ENCODE assay signal across 18 mouse cellular contexts in the genomic region with DNA sequence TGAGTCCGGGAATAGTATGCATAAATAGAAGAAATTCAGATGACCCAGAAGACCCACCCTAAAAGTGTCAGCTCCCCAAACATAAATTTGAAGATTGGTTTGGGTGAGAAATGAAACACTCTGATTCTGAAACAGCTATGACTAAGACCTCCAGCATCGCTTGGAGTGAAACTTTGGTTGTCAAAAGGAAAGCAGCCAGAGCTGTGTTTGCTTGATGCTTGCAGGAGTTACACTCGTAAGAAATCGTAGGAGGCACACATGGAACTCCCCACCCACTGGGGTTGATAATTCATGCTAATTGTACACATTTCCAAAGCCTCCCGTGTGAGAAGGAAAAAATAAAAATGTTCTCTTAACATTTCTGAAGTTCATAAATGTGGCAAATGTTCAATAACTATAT.
DNase-seq lines count a peak whose midpoint lies in the region; ATAC-seq lines count a peak whose summit lies in the region.
"Had no signal": no experiment of that assay in that cellular context is flagged by ENCODE, and none has a peak within 500 bp of the region (broad histone marks: within the 10 kb centered on the region; RNA-seq: fewer than 3 reads in every experiment).

No protein-coding gene starts in this region.

- ATAC-seq in granulocyte monocyte progenitor cell, adult 5-6 weeks (replicated peaks; ENCODE audit: poor library complexity, severe bottlenecking), result no peak
- ATAC-seq: CD4-positive, CD25-positive, alpha-beta regulatory T cell, adult 4 months; forebrain, embryonic 14.5 days; hindbrain, embryonic 16.5 days; intestine, postnatal 0 days; liver, postnatal 0 days had no signal

- intact Hi-C loops in left cerebral cortex, postnatal 4 days (cut with DNase I), result no loop called here

- DNase-seq in left cerebral cortex, adult 11 months (ENCODE audit: low spot score), result peak; percentile 32
- DNase-seq in left cerebral cortex, postnatal 4 days, result no peak
- peak; percentile 26 for DNase-seq in fibroblast of lung, adult 2 months (ENCODE audit: low read depth)
- peak; percentile 9 to 46 for DNase-seq in left cerebral cortex, adult 18-20 months (ENCODE audit: low spot score in 2 of 2)
- peak; percentile 27 to 37 for DNase-seq in right cerebral cortex, postnatal 36 days (ENCODE audit: low spot score in 2 of 2)
- DNase-seq in heart, adult 11 months, result no peak
- DNase-seq: adrenal gland, adult 2 months; cerebellum, postnatal 10 days; gastrocnemius, postnatal 36 days; heart, postnatal 14 days; liver, postnatal 0 days; lung, postnatal 36 days; thymus, postnatal 25 days had no signal

Comparison
In these comparisons a context has a peak if more than half of its experiments do, and no peak if none do; other contexts are left out.
1. DNase-seq: peak in left cerebral cortex, adult 11 months (single experiment), fibroblast of lung, adult 2 months (single experiment), left cerebral cortex, adult 18-20 months (2 of 2) and right cerebral cortex, postnatal 36 days (2 of 2); none in left cerebral cortex, postnatal 4 days (single experiment) and heart, adult 11 months (single experiment).